Mouse (Mus musculus) adrenal gland, postnatal 10 days (tissue): Measurements from ENCODE around the gene Syk. TPM values are rescaled to one million over a fixed set of nuclear protein-coding genes. Genes with fewer than 3 reads are reported as not detected.

ENCODE experiments used
- DNase-seq: peaks from one replicate; pipeline ENCODE4 v3.0.0; 2021; ENCODE audit warnings: mixed read lengths
- total RNA-seq, 2 experiments: library from RNA; stranded (reverse); gene quantifications; 2 replicates each; pipeline ENCODE4 v1.2.3; 2021

Syk gene
- total RNA-seq, 2 experiments from 2014 or later, result 8.2 to 8.3 TPM

GRCm38 (mm10) chr13:52569194-52569769 is 13.7 kb upstream of the Syk start:
- DNase-seq, result no peak

- DNase-seq, result no peak
Observed at GRCm38 (mm10) chr13:52570276-52570675, 12.7 kb upstream of the Syk start.

GRCm38 (mm10) chr13:52571591-52572384 is 11.2 kb upstream of the Syk start:
- DNase-seq, result no peak

GRCm38 (mm10) chr13:52572451-52573446 is 10.2 kb upstream of the Syk start:
- DNase-seq, result no peak

GRCm38 (mm10) chr13:52574311-52574710 is 8.7 kb upstream of the Syk start:
- DNase-seq, result no peak

GRCm38 (mm10) chr13:52575483-52575882 is 7.5 kb upstream of the Syk start:
- no peak for DNase-seq

GRCm38 (mm10) chr13:52576021-52576614 is 6.9 kb upstream of the Syk start:
- DNase-seq, result no peak

- no peak for DNase-seq
Observed at GRCm38 (mm10) chr13:52576841-52577240, 6.1 kb upstream of the Syk start.

GRCm38 (mm10) chr13:52577326-52577920 is 5.5 kb upstream of the Syk start:
- no peak for DNase-seq

- DNase-seq, result no peak
Observed at GRCm38 (mm10) chr13:52577939-52578338, 5.0 kb upstream of the Syk start.

- DNase-seq, result no peak
Observed at GRCm38 (mm10) chr13:52578776-52579175, 4.2 kb upstream of the Syk start.

GRCm38 (mm10) chr13:52582506-52582877 is 481 bp upstream of the Syk start:
- DNase-seq, result no peak

- DNase-seq, result no peak
Observed at GRCm38 (mm10) chr13:52583943-52584562, 1.1 kb downstream of the Syk start.

- DNase-seq, result no peak
Observed at GRCm38 (mm10) chr13:52584654-52585455, 1.9 kb downstream of the Syk start.

GRCm38 (mm10) chr13:52587761-52588160 is 4.8 kb downstream of the Syk start:
- no peak for DNase-seq

GRCm38 (mm10) chr13:52589043-52589442 is 6.1 kb downstream of the Syk start:
- DNase-seq, result no peak

- DNase-seq, result no peak
Observed at GRCm38 (mm10) chr13:52591831-52592230, 8.9 kb downstream of the Syk start.

GRCm38 (mm10) chr13:52596692-52597091 is 13.7 kb downstream of the Syk start:
- no peak for DNase-seq

- DNase-seq, result no peak
Observed at GRCm38 (mm10) chr13:52597092-52597678, 14.2 kb downstream of the Syk start.

GRCm38 (mm10) chr13:52598233-52598632 is 15.3 kb downstream of the Syk start:
- DNase-seq, result no peak
